Mouse (Mus musculus) midbrain, embryonic 10.5 days (tissue): ENCODE results near the gene Ndufa6. TPM values are rescaled to one million over a fixed set of nuclear protein-coding genes. Genes with fewer than 3 reads are reported as not detected.

Experiments used
- DNase-seq: peaks from one replicate; pipeline ENCODE4 v3.0.0-alpha.2; 2017; ENCODE audit warnings: low spot score
- H3K27ac ChIP-seq: fragments of 300-500 bp; sonication (generic); replicated peaks from 2 replicates; pipeline ENCODE4 v1.5.1; 2016; ENCODE audit warnings: mild to moderate bottlenecking
- H3K27me3 ChIP-seq: fragments of 300-500 bp; sonication (generic); 2 replicates; pipeline ENCODE4 v1.6.1; 2016; ENCODE audit warnings: low read depth, mild to moderate bottlenecking; ENCODE audit not compliant: poor library complexity, severe bottlenecking
- H3K36me3 ChIP-seq: fragments of 300-500 bp; sonication (generic); 2 replicates; pipeline ENCODE4 v1.6.1; 2016; ENCODE audit warnings: mild to moderate bottlenecking, moderate library complexity
- H3K4me1 ChIP-seq: fragments of 300-500 bp; sonication (generic); 2 replicates; pipeline ENCODE4 v1.6.1; 2016
- H3K4me3 ChIP-seq: fragments of 300-500 bp; sonication (generic); 2 replicates; pipeline ENCODE4 v1.5.1; 2016; ENCODE audit warnings: mild to moderate bottlenecking, moderate library complexity
- H3K9me3 ChIP-seq: fragments of 300-500 bp; sonication (generic); replicated peaks from 2 replicates; pipeline ENCODE4 v1.6.1; 2016; ENCODE audit warnings: mild to moderate bottlenecking
- WGBS: fragments of 180-500 bp; shearing (Covaris S2); methylation state at CpG from one replicate; pipeline ENCODE4 v1.1.7; 2016; 5-methylcytosine and 5-hydroxymethylcytosine counted together
- microRNA-seq: library from miRNA; unstranded; fragments of <30 nt; microRNA quantifications from one replicate; pipeline ENCODE4, GENCODE M21; 2017
- polyA plus RNA-seq: library from polyadenylated mRNA; unstranded; fragments of >200 nt; fragmentation: Nextera tagmentation; extraction: Ambion mirVana; gene quantifications from 2 replicates; pipeline ENCODE4 v1.2.1, GENCODE M21; 2016

Ndufa6 gene
- polyA plus RNA-seq, 1 experiment from 2014 or later = 258 TPM

- no peak overlapping the region for H3K4me3 ChIP-seq
- WGBS = 96% methylated on average over 4 of the region's 4 CpGs
- no peak for DNase-seq
- H3K4me1 ChIP-seq = peaks cover 39% of the 10 kb centered on the region
- peaks cover 56% of the 10 kb centered on the region for H3K36me3 ChIP-seq
- H3K9me3 ChIP-seq = no peaks in the 10 kb centered on the region
- no peak overlapping the region for H3K27ac ChIP-seq
- H3K27me3 ChIP-seq = peaks cover 11% of the 10 kb centered on the region
Measured at GRCm38 (mm10) chr15:82335194-82335593, 18.9 kb downstream of the Ndufa6 start.

- Histone ChIP-seq H3K27me3 (no peaks in the 10 kb centered on the region), H3K9me3 (no peaks in the 10 kb centered on the region), H3K36me3 (peaks cover 15% of the 10 kb centered on the region), H3K4me1 (peaks cover 2% of the 10 kb centered on the region; the same call in 1 of the 2 replicates), H3K4me3 (no peak overlapping the region), H3K27ac (no peak overlapping the region)
- WGBS = 87% methylated on average over 2 of the region's 2 CpGs
- DNase-seq = no peak
Measured at GRCm38 (mm10) chr15:82325382-82325781, 28.7 kb downstream of the Ndufa6 start.

DNA sequence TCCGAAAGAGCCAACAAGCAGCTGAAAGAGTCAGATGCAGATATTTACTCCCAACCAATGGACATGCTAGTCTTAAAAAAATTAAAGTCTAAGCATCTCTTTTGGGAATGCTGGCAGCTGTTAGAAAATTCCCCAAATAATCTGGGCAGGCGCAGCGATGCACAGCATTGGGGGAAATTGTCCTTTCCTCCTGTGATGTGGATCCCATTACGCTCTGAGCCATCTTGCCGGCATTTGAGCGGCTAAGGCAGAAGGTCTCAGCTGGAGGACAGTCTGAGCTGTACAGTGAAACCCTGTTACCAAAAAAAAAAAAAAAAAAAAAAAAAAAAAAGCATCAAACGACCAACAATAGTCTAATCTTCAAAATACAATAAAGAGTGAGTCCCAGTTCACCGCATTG, 31.9 kb downstream of the Ndufa6 start:
- no peak for DNase-seq
- no peaks in the 10 kb centered on the region for H3K36me3 ChIP-seq
- no peaks in the 10 kb centered on the region for H3K9me3 ChIP-seq
- no peaks in the 10 kb centered on the region for H3K4me1 ChIP-seq
- H3K27me3 ChIP-seq = no peaks in the 10 kb centered on the region
- WGBS = 85% methylated on average over 8 of the region's 8 CpGs
- no peak overlapping the region for H3K4me3 ChIP-seq
- H3K27ac ChIP-seq = no peak overlapping the region

- Histone ChIP-seq H3K4me1 (no peaks in the 10 kb centered on the region), H3K36me3 (no peaks in the 10 kb centered on the region), H3K27me3 (no peaks in the 10 kb centered on the region), H3K27ac (no peak overlapping the region), H3K4me3 (no peak overlapping the region), H3K9me3 (no peaks in the 10 kb centered on the region)
- DNase-seq = no peak
- 82% methylated on average over 1 of the region's 1 CpGs for WGBS
Measured at GRCm38 (mm10) chr15:82319613-82320012, 34.5 kb downstream of the Ndufa6 start.

- no peak overlapping the region for H3K4me3 ChIP-seq
- H3K9me3 ChIP-seq = no peaks in the 10 kb centered on the region
- 89% methylated on average over 6 of the region's 6 CpGs for WGBS
- H3K27me3 ChIP-seq = no peaks in the 10 kb centered on the region
- H3K27ac ChIP-seq = no peak overlapping the region
- no peaks in the 10 kb centered on the region for H3K4me1 ChIP-seq
- no peak for DNase-seq
- H3K36me3 ChIP-seq = no peaks in the 10 kb centered on the region
Measured at GRCm38 (mm10) chr15:82317839-82318238, 36.3 kb downstream of the Ndufa6 start.

- H3K4me3 ChIP-seq = no peak overlapping the region
- H3K9me3 ChIP-seq = no peaks in the 10 kb centered on the region
- H3K27me3 ChIP-seq = no peaks in the 10 kb centered on the region; the same call in 1 of the 2 replicates
- H3K36me3 ChIP-seq = no peaks in the 10 kb centered on the region
- H3K27ac ChIP-seq = no peak overlapping the region
- 84% methylated on average over 3 of the region's 3 CpGs for WGBS
- H3K4me1 ChIP-seq = peaks cover 7% of the 10 kb centered on the region
- no peak for DNase-seq
Measured at GRCm38 (mm10) chr15:82308416-82308815, 45.7 kb downstream of the Ndufa6 start.

GRCm38 (mm10) chr15:82307107-82307506, 47.0 kb downstream of the Ndufa6 start:
- no peaks in the 10 kb centered on the region for H3K9me3 ChIP-seq
- H3K27ac ChIP-seq = no peak overlapping the region
- 52% methylated on average over 3 of the region's 3 CpGs for WGBS
- no peaks in the 10 kb centered on the region for H3K36me3 ChIP-seq
- no peaks in the 10 kb centered on the region; the same call in 1 of the 2 replicates for H3K27me3 ChIP-seq
- no peak for DNase-seq
- H3K4me1 ChIP-seq = peaks cover 7% of the 10 kb centered on the region
- no peak overlapping the region for H3K4me3 ChIP-seq

Small RNA genes lying within 50 kb of the gene (microRNA-seq; reads per million reads assigned to microRNA genes)
- not detected for gene Mir7684

Other genes starting within 250 kb of the Ndufa6 start
- 23.0 and 25.6 TPM in 2 replicates for gene Ccdc134, start 226.4 kb downstream of the Ndufa6 start, polyA plus RNA-seq
- 214 and 239 TPM in 2 replicates for gene Srebf2, start 207.1 kb downstream of the Ndufa6 start, polyA plus RNA-seq
- gene Shisa8, start 141.5 kb downstream of the Ndufa6 start, polyA plus RNA-seq = 0.16 and 0.52 TPM in 2 replicates
- gene Tnfrsf13c, start 130.0 kb downstream of the Ndufa6 start, polyA plus RNA-seq = 0.07 TPM in 1 of 2 replicates, not detected in the other
- 94.9 and 102 TPM in 2 replicates for gene Cenpm, start 109.6 kb downstream of the Ndufa6 start, polyA plus RNA-seq
- 0.15 and 0.36 TPM in 2 replicates for gene 1500009C09Rik, start 101.9 kb downstream of the Ndufa6 start, polyA plus RNA-seq
- 83.4 and 109 TPM in 2 replicates for gene Sept3, start 79.4 kb downstream of the Ndufa6 start, polyA plus RNA-seq
- 0.11 and 0.25 TPM in 2 replicates for gene Wbp2nl, start 55.4 kb downstream of the Ndufa6 start, polyA plus RNA-seq
- 22.4 and 27.2 TPM in 2 replicates for gene Naga, start 15.4 kb downstream of the Ndufa6 start, polyA plus RNA-seq
- 4.2 and 5.4 TPM in 2 replicates for gene Pheta2, start 15.4 kb downstream of the Ndufa6 start, polyA plus RNA-seq
- gene Smdt1, start 15.4 kb downstream of the Ndufa6 start, polyA plus RNA-seq = 253 and 265 TPM in 2 replicates
- gene Cyp2d22, start 25.9 kb upstream of the Ndufa6 start, polyA plus RNA-seq = 2.8 and 4.5 TPM in 2 replicates
- not detected in 2 replicates for gene Cyp2d11, start 39.7 kb upstream of the Ndufa6 start, polyA plus RNA-seq
- not detected in 2 replicates for gene Cyp2d10, start 52.9 kb upstream of the Ndufa6 start, polyA plus RNA-seq
- gene Cyp2d9, start 79.1 kb upstream of the Ndufa6 start, polyA plus RNA-seq = not detected in 2 replicates
- not detected in 2 replicates for gene Cyp2d12, start 200.8 kb upstream of the Ndufa6 start, polyA plus RNA-seq